Mouse (Mus musculus) neutrophil, adult 5-6 weeks (primary cell): ENCODE results near the gene D6Ertd527e. TPM values are rescaled to one million over a fixed set of nuclear protein-coding genes. Genes with fewer than 3 reads are reported as not detected.

Experiments
- ATAC-seq: fragments of 151-379, 151-347 bp; 2 replicates; pipeline ENCODE4 v1.8.0; 2017; ENCODE audit warnings: mild to moderate bottlenecking, moderate TSS enrichment; ENCODE audit not compliant: insufficient number of reproducible peaks, poor library complexity, low FRiP score, severe bottlenecking; ENCODE audit errors: extremely low read depth
- total RNA-seq: library from RNA; stranded (forward); fragments of 200-1000 nt; gene quantifications from 2 replicates; pipeline ENCODE4 v1.2.3, GENCODE M21; 2017

Gene D6Ertd527e
- total RNA-seq, 1 experiment from 2014 or later: 0.47 TPM

DNA sequence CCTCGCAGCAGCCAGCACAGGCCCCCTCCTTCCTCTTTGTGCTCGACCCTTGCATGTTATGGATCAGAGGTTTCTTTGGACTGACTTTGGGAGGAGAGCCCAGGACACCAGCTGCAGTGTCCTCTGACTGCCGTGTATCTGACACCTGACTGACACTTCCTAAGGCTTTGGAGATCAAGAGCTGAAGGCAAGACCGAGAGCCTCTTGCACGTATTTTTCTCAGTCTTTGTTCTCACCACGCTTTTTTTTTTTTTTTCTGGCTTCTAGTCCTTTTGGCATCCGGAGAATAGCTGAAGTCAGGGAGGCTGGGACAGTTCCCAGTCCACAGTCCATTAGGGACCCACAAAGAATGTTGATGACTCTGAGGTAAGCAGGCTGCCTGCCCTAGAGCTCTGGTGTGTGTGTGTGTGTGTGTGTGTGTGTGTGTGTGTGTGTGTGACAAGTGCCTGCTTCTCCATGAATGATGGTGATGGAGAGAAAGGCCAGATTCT is 2.1 kb upstream of the D6Ertd527e start:
- no peak for ATAC-seq

DNA sequence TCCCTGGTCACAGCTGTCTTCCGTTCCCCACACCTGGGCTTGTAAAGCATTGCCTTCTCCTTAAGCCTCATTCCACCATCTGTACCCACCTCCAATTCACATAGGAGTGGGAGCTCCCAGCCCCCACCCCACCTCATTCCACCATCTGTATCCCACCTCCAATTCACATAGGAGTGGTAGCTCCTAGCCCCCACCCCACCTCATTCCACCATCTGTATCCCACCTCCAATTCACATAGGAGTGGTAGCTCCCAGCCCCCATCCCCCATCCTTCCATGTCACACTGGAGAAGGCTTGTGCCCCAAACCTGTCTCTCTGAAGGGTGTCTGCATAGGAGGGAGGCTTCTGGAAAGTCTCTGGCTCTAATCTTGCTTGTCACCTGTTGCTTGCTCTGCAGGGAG is 1.2 kb upstream of the D6Ertd527e start:
- ATAC-seq: no peak

DNA sequence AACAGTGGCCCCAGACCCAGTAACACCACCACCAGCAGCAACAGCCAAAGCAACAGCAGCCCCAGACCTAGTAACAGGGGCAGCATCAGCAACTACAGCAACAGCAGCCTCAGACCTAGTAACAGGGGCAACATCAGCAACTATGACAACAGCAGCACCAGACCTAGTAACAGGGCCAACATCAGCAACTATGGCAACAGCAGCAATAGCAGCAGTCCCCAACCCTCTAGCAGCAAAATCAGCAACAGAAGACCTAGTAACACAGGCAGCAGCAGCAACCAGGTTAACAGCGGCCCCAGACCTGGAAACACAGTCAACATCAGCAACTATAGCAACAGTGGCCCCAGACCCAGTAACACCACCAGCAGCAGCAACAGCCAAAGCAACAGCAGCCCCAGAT is 6.9 kb downstream of the D6Ertd527e start:
- no peak for ATAC-seq

DNA sequence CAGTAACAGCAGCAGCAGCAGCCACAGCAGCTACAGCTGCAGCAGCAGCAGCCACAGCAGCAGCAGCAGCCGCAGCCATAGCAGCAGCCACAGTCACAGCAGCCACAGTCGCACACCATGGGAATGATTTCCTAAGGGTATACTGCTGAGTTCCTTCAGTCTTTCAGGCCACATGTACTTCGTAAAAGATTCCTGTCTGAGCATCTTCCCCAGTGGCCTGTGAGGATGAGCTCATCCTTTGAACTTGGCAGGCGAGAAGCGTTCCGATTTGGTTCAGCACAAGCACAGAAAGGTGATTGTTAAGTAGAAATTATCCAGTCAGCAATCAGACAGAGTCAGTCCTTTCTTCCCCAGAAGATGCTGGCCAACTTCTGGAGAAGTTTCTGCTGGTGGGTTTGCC is 7.6 kb downstream of the D6Ertd527e start:
- ATAC-seq: no peak

DNA sequence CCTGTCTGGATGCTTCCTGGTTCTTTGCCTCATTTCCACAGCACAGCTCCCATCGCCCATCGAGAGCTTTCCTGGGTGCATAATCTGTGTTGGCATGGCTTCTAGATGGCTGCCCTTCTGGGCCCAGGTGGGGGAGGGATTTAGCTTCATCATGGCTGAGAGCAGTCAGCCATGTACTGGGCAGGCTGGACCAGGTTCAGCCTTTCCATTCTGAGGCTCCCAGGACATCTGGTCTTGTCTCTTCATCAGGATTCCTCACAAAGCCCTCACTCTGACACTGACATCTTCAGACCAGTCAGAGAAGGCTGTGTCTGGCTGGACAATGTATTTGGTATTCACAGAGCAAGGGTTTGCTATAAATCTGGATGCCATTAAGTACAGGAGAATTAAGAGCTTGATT is 11.4 kb downstream of the D6Ertd527e start:
- no peak for ATAC-seq

DNA sequence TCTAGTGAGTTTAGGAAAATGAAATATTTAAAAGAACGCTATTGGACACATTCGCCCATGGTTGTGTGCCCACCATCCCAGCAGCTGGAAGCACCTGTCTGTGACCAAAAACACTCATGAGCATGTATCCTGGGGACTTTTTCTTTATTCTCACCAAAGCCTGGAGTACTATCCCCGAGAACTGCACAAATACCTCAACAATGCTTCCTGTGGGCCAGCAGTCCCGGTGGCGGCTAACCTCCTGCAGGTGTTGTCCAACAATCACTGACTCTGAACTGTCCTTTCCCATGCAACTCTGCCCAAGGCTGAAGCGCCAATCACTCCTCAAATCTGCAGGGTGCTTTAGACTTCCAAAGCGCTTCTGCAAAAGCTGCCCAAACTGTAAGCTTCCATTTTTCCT is 12.1 kb downstream of the D6Ertd527e start:
- no peak for ATAC-seq

DNA sequence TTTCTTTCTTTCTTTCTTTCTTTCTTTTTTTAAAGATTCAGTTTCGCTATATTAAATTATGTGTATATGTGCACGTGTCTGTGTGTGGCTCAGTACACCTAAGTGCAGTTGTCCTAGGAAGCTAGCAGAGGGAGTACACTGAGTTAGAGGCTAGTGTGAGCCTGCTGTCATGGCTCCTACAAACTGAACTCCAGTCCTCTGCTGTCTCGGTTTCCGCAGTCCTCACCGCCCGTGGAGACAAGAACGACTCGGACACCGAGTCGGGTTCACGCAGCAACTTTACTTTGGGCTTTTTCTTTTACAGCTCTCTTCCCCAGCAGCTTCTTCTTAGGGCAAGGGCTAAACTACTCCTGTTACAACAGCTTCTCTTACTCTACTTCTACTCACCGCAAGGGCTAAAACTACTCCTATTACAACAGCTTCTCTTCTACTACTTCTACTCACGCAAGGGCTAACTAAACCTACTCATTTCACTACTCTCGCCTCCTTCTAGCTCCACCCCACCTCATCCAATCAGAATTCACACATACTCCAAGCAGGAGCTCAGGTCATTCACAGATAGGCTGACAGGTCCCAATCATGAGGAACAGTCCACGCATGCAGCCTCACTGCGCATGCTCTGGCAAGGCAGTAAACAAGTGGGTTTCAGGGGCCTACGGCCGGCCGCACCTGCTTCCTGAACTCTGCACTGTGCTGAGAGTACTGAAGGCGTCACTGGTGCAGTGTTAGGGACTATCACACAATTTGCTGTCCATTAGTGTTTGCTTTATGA is 14.7 kb downstream of the D6Ertd527e start:
- peak; percentile 82 for ATAC-seq

DNA sequence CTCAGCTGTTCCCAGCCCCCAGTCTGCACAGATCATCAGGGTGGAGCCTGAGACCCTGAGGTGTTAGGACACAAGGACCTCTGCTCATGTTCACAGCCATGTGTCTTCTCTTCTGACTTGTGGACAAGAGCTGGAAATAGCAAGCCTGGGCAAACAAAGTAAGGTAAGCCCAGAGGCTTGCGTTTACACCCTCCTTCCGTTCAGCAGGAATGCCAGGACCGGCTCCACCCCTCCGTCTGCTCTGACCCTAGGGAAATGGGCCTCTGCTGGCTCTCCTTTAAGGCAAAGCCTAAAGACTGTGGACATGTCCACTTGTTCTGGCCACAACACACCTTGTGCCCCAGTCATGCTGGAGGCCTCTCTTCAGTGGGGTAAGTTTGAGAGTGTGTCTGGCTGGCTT is 15.4 kb downstream of the D6Ertd527e start:
- no peak for ATAC-seq

DNA sequence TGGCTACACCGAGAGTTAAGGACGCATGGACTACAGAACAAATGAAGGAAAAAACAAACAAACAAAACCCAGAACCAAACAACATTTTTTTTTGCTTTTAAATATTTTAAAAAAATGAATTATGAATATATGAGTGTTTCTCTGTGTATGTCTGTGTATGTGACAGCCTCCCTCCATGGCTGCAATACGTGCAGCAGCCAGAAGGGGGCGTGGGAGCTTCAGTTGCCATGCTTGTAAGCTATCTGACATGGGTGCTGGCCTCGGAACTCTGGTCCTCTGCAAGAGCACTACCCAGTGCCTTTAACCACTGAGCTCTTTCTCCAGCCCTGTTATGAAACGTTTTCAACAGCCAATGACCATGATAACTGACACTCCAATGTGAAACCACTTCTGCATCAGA is 16.1 kb downstream of the D6Ertd527e start:
- ATAC-seq: no peak

DNA sequence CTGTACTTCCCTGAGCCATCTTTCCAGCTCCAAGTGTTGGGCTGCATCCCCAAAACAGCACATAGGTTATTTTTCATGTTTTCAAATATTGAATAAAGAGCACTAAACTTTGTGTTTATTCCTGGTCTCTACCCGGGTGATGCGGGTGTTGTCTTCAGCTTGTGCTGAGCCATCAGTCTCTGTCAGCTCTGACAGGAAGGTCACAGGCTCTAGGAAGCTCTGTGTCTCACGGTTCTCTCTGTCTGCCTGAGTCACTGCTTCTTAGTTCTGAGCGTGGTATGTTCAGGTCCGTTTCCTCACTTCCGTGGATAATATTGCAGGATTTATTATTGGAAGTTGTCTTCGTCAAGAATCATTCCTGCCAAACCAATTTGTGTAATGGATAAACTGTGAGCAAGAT is 17.4 kb downstream of the D6Ertd527e start:
- ATAC-seq: no peak

DNA sequence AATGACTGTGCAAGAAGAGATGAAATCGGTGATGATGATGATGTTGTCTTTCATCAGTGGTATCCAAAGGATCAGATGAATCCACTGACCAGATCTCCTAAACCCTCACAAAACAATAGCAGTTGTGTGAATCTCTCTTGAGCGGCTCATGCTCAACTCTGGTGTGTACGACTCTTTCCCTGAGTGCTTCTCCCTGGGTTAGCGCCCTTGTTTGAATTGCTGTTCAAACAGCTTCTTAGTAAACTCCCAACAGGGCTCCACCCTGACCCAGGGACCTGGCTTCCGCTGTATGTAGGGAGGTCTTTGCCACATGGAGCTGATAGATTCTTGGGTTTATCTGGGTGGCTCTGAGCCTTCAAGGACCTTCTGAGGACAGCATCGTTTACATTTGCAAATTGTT is 18.9 kb downstream of the D6Ertd527e start:
- no peak for ATAC-seq

DNA sequence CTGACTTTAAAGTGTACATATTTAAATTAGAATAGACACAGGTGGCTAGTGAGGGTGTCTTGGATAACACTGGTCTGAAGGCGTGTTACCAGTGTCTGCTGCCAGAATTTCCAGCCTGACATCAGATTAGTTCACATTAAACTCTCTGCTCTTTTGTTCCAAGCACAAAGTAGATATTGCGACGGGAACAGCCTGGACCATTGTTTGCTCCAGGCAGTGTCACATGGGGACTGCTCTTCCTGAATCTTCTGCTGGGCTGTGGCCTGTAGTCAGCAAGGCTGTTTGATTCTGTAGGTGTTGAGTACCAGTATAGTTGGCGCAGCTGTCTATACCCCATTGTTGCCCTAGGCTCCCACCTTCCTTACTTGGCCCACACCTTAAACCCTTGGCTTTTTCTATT is 19.4 kb downstream of the D6Ertd527e start:
- no peak for ATAC-seq

DNA sequence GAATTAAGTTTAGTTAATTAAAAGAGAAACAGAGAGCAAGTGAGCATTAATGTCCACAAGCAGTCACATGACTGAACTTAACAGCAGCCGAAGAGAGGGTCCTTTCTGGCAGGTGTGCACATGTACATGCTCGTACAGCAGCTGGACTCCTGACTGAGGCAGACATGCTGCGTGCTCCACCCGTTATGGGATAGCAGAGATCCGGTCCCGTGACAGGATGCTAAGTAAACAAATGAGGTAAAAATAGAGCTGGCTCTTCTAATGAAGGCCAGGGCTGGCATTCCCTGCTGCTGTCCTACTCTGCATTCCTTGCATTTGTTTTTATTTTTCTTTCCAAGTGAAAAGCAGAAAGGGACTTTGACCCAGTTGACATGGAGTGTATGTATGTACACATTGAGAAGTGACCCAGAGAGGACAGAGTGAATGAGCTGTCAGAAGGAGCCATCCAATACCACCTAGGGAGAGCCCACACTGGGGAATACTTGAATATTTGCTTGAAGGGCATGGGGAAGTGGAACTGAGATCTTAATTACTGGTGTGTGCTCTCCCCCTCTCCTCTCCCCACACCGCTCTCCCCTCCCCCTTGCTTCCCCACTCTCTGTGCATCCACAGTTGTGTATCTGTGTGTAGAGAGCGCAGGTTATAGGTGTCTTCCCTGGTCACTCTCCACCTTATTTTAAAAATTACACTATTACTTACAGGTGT is 22.7 kb downstream of the D6Ertd527e start:
- ATAC-seq: peak; percentile 51; the same call in 1 of the 2 replicates

DNA sequence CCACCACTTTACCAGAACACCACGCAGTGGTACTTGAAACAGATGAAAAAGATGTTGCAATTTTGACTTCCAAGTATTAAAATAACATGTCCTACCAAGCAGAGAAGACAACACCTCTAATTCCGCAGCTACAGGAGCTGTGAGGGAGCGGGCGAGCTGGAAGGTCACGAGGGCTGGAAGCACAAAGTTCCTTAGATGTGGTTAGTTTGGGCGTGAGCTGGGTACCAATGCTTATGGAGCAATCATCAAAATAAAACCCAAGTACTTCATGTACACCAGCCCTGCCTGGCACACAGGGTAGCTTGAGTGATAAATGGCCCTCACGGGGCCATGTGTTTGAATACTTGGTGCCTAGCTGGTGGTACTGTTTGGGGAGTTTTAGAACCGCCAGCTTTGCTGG is 25.3 kb downstream of the D6Ertd527e start:
- no peak for ATAC-seq

DNA sequence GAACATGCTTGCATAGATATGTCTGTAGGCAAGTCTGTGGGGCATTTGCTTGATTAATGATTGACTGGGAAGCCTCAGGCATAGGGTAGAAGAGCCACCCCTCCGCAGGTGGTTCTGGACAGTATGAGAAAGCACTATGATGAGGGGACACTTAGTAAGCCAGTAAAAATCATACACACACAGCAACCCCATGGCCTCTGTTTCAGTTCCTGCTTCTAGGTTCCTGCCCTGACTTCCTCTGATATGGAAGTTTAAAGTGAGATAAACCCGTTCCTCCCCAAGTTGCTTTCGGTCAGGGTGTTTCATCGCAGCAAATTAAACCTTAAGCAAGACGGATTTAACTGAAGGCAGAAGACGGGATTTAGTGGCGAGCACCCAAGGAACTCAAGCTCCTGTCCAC is 26.1 kb downstream of the D6Ertd527e start:
- ATAC-seq: no peak

DNA sequence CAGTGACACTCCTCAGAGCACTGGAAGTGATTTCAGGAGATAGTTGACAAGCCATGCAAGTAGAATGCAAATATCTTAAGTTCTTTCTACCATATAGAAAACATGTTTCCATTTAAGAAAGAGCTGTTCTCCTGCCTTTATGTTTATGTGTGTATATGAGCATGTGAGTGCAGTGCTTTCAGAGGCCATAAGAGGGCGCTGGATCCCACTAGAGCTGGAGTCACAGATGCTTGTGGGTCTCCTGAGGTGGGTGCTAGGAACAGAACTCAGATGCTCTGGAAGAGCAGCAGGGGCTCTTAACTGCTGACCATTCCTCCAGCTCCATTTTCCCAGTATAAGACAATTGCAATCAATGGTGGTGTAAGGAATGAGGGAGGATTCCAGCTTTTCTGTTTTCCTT is 26.5 kb downstream of the D6Ertd527e start:
- ATAC-seq: no peak

DNA sequence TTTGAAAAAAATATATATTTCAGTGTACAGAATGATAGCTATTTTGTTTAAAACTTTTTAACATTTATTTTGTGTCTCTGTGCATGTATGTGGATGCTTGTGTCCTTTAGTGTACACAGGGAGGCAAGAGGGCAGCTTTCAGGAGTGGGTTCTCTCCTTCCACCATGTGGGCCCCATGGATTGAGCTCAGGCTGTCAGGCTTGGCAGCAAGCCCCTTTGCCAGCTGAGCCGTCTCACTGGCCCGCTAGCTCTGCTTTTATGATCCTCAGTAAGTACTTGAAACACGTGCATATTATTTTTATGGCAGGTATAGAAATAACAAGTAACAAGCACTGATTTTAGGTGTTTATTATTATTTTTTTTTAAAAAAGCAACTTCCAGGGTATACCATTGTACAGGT is 29.0 kb downstream of the D6Ertd527e start:
- ATAC-seq: no peak

DNA sequence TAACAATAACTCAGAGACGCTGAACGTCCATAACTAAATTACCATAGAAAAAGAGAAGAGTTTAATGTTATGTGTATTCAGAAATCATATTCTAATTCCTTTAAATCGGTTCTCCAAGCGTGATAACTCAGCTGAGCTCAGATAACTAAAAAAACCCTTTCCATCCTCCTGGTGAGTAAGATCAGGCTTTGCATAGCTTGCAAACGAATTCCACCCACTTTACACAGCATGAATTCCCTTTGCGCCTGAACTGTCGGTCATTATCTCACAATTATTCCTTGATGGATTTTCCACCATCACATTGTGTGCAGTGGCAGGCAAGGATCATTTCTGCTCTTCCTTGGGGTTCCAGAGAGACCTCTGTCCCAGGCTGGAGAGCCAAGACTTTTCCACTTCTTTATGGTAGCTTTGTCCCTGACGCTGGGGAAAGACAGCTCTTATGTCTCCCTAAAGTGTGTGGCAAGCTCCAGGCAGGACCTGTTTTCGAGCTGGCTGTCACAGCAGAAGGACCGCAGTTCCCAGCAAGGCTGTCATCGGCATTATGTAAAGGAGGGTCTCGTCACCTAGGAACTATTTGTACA is 29.5 kb downstream of the D6Ertd527e start:
- ATAC-seq: no peak

DNA sequence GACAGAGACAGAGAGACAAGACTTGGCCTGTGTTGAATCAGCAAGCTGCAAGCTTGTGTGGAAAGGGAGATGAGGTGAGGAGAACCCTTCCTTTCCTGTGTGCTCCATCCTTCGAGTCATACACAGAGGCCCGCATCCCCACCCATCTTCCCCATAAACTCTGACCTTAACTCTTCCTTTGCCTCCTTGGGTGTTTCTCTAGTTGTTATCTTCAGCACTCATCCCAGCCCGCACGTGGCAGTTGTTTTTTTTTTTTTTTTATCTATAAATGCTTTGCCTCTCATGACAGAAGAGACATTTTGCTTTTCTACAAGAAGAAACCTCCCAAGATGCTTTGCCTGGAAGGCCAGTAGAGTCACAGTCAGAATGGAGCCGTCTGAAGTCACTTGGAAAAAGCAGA is 33.9 kb downstream of the D6Ertd527e start:
- no peak for ATAC-seq
